Mouse (Mus musculus) heart, embryonic 15.5 days (tissue): ENCODE data around the gene Prkaca. TPM values are rescaled to one million over a fixed set of nuclear protein-coding genes. Genes with fewer than 3 reads are reported as not detected.

Experiments
- ATAC-seq: fragments of 200-750 bp; cut with Nextera tagmentation; replicated peaks from 2 replicates; pipeline ENCODE4 v1.8.0; 2017; ENCODE audit warnings: low read depth, moderate TSS enrichment; ENCODE audit not compliant: insufficient number of reproducible peaks, insufficient read depth, low FRiP score
- H3K27ac ChIP-seq: fragments of 300-500 bp; sonication (generic); 2 replicates; pipeline ENCODE4 v1.5.1; 2015; ENCODE audit warnings: mild to moderate bottlenecking, inconsistent platforms
- H3K27me3 ChIP-seq: fragments of 300-500 bp; sonication (generic); 2 replicates; pipeline ENCODE4 v1.6.1; 2015; ENCODE audit warnings: inconsistent platforms
- H3K36me3 ChIP-seq: fragments of 300-500 bp; sonication (generic); 2 replicates; pipeline ENCODE4 v1.6.1; 2015; ENCODE audit warnings: mild to moderate bottlenecking, inconsistent platforms
- H3K4me1 ChIP-seq: fragments of 300-500 bp; sonication (generic); replicated peaks from 2 replicates; pipeline ENCODE4 v1.6.1; 2015; ENCODE audit warnings: inconsistent platforms
- H3K4me2 ChIP-seq: fragments of 300-500 bp; sonication (generic); 2 replicates; pipeline ENCODE4 v1.6.1; 2015; ENCODE audit warnings: inconsistent platforms, mild to moderate bottlenecking, moderate library complexity
- H3K4me3 ChIP-seq: fragments of 300-500 bp; sonication (generic); 2 replicates; pipeline ENCODE4 v1.5.1; 2015; ENCODE audit warnings: mild to moderate bottlenecking, inconsistent platforms
- H3K9ac ChIP-seq: fragments of 300-500 bp; sonication (generic); 2 replicates; pipeline ENCODE4 v1.6.1; 2015; ENCODE audit warnings: mild to moderate bottlenecking, inconsistent platforms
- H3K9me3 ChIP-seq: fragments of 300-500 bp; sonication (generic); replicated peaks from 2 replicates; pipeline ENCODE4 v1.6.1; 2016; ENCODE audit warnings: inconsistent platforms
- WGBS: fragments of 180-500 bp; shearing (Covaris S2); methylation state at CpG from one replicate; pipeline ENCODE4 v1.1.7; 2015; ENCODE audit warnings: mixed read lengths; 5-methylcytosine and 5-hydroxymethylcytosine counted together
- polyA plus RNA-seq: library from polyadenylated mRNA; unstranded; fragments of >200 nt; fragmentation: Nextera tagmentation; extraction: Ambion mirVana; gene quantifications from 2 replicates; pipeline ENCODE4 v1.2.1, GENCODE M21; 2015

The Prkaca gene
- polyA plus RNA-seq: 246 and 260 TPM in 2 replicates

- peak; percentile 98 for ATAC-seq
- peak within 1 kb of the TSS; percentile 86 for H3K27ac ChIP-seq
- no peaks in the 10 kb centered on the region for H3K27me3 ChIP-seq
- H3K4me1 ChIP-seq: peaks cover 42% of the 10 kb centered on the region
- H3K9ac ChIP-seq: peak within 1 kb of the TSS; percentile 97
- H3K36me3 ChIP-seq: peaks cover 14% of the 10 kb centered on the region; the same call in 1 of the 2 replicates
- H3K9me3 ChIP-seq: no peaks in the 10 kb centered on the region
- H3K4me3 ChIP-seq: peak within 1 kb of the TSS; percentile 96
- H3K4me2 ChIP-seq: peak within 1 kb of the TSS; percentile 88
- under 1% methylated on average over 69 of the region's 94 CpGs for WGBS
These were observed at the start of gene Prkaca for GRCm38 (mm10) chr8:83972150-83973120. Prkaca (plus strand) TSS chr8:83972993.

GRCm38 (mm10) chr8:83924585-83924984 is 48.2 kb upstream of the Prkaca start:
- no peak overlapping the region for H3K9ac ChIP-seq
- 88% methylated on average over 5 of the region's 5 CpGs for WGBS
- no peaks in the 10 kb centered on the region for H3K4me1 ChIP-seq
- H3K27ac ChIP-seq: no peak overlapping the region
- H3K9me3 ChIP-seq: no peaks in the 10 kb centered on the region
- H3K4me3 ChIP-seq: no peak overlapping the region
- no peaks in the 10 kb centered on the region for H3K27me3 ChIP-seq
- H3K4me2 ChIP-seq: no peak overlapping the region
- H3K36me3 ChIP-seq: peaks cover 29% of the 10 kb centered on the region; the same call in 1 of the 2 replicates
- no peak for ATAC-seq

- no peaks in the 10 kb centered on the region for H3K9me3 ChIP-seq
- no peaks in the 10 kb centered on the region for H3K4me1 ChIP-seq
- 61% methylated on average over 7 of the region's 7 CpGs for WGBS
- no peak overlapping the region for H3K27ac ChIP-seq
- H3K36me3 ChIP-seq: peaks cover 32% of the 10 kb centered on the region
- H3K4me2 ChIP-seq: no peak overlapping the region
- no peak for ATAC-seq
- H3K9ac ChIP-seq: no peak overlapping the region
- H3K4me3 ChIP-seq: no peak overlapping the region
- no peaks in the 10 kb centered on the region for H3K27me3 ChIP-seq
These were observed 46.5 kb upstream of the Prkaca start for GRCm38 (mm10) chr8:83926266-83926665.

- Histone ChIP-seq H3K9me3 (no peaks in the 10 kb centered on the region), H3K4me1 (no peaks in the 10 kb centered on the region), H3K27me3 (no peaks in the 10 kb centered on the region), H3K9ac (no peak overlapping the region), H3K4me3 (no peak overlapping the region), H3K27ac (no peak overlapping the region), H3K4me2 (no peak overlapping the region), H3K36me3 (peaks cover 90% of the 10 kb centered on the region)
- 85% methylated on average over 5 of the region's 5 CpGs for WGBS
- ATAC-seq: no peak
These were observed 38.6 kb upstream of the Prkaca start for GRCm38 (mm10) chr8:83934222-83934621.

- Histone ChIP-seq H3K27ac (no peak overlapping the region), H3K4me2 (no peak overlapping the region), H3K27me3 (no peaks in the 10 kb centered on the region), H3K4me1 (no peaks in the 10 kb centered on the region), H3K4me3 (no peak overlapping the region), H3K36me3 (peaks cover 89% of the 10 kb centered on the region), H3K9ac (no peak overlapping the region), H3K9me3 (no peaks in the 10 kb centered on the region)
- 83% methylated on average over 2 of the region's 2 CpGs for WGBS
- no peak for ATAC-seq
These were observed 37.8 kb upstream of the Prkaca start for GRCm38 (mm10) chr8:83934994-83935393.

GRCm38 (mm10) chr8:83935435-83935834 is 37.4 kb upstream of the Prkaca start:
- no peak overlapping the region for H3K4me3 ChIP-seq
- 91% methylated on average over 8 of the region's 8 CpGs for WGBS

GRCm38 (mm10) chr8:83937645-83938044 is 35.1 kb upstream of the Prkaca start:
- no peak overlapping the region for H3K27ac ChIP-seq
- peaks cover 64% of the 10 kb centered on the region for H3K36me3 ChIP-seq
- no peaks in the 10 kb centered on the region for H3K9me3 ChIP-seq
- no peaks in the 10 kb centered on the region for H3K4me1 ChIP-seq
- no peak overlapping the region for H3K9ac ChIP-seq
- 88% methylated on average over 7 of the region's 7 CpGs for WGBS
- no peak for ATAC-seq
- H3K4me2 ChIP-seq: no peak overlapping the region
- H3K27me3 ChIP-seq: no peaks in the 10 kb centered on the region
- no peak overlapping the region for H3K4me3 ChIP-seq

More at GRCm38 (mm10) chr8:83935435-83935834, 37.4 kb upstream of the Prkaca start:
- Histone ChIP-seq H3K27ac (no peak overlapping the region), H3K4me2 (no peak overlapping the region), H3K27me3 (no peaks in the 10 kb centered on the region), H3K4me1 (no peaks in the 10 kb centered on the region), H3K9me3 (no peaks in the 10 kb centered on the region), H3K9ac (no peak overlapping the region), H3K36me3 (peaks cover 86% of the 10 kb centered on the region)
- ATAC-seq: no peak

- H3K9ac ChIP-seq: no peak overlapping the region
- no peaks in the 10 kb centered on the region for H3K27me3 ChIP-seq
- H3K36me3 ChIP-seq: peaks cover 57% of the 10 kb centered on the region
- H3K4me2 ChIP-seq: no peak overlapping the region
- no peaks in the 10 kb centered on the region for H3K4me1 ChIP-seq
- H3K27ac ChIP-seq: no peak overlapping the region
- H3K9me3 ChIP-seq: no peaks in the 10 kb centered on the region
- WGBS: 91% methylated on average over 15 of the region's 15 CpGs
- ATAC-seq: no peak
- H3K4me3 ChIP-seq: no peak overlapping the region
These were observed 34.5 kb upstream of the Prkaca start for GRCm38 (mm10) chr8:83938330-83938729.

GRCm38 (mm10) chr8:83941066-83941677 is 31.6 kb upstream of the Prkaca start:
- Histone ChIP-seq H3K9me3 (no peaks in the 10 kb centered on the region), H3K27ac (no peak overlapping the region), H3K9ac (no peak overlapping the region), H3K27me3 (no peaks in the 10 kb centered on the region), H3K4me1 (no peaks in the 10 kb centered on the region), H3K36me3 (peaks cover 31% of the 10 kb centered on the region; the same call in 1 of the 2 replicates), H3K4me2 (no peak overlapping the region), H3K4me3 (no peak overlapping the region)
- WGBS: 61% methylated on average over 6 of the region's 6 CpGs
- ATAC-seq: no peak

GRCm38 (mm10) chr8:83942446-83942845 is 30.3 kb upstream of the Prkaca start:
- peaks cover 18% of the 10 kb centered on the region; the same call in 1 of the 2 replicates for H3K36me3 ChIP-seq
- WGBS: 74% methylated on average over 1 of the region's 1 CpGs
- no peaks in the 10 kb centered on the region for H3K9me3 ChIP-seq
- no peak for ATAC-seq
- H3K9ac ChIP-seq: no peak overlapping the region
- no peaks in the 10 kb centered on the region for H3K4me1 ChIP-seq
- no peak overlapping the region for H3K27ac ChIP-seq
- no peak overlapping the region for H3K4me2 ChIP-seq
- H3K27me3 ChIP-seq: no peaks in the 10 kb centered on the region
- no peak overlapping the region for H3K4me3 ChIP-seq

- H3K27me3 ChIP-seq: no peaks in the 10 kb centered on the region
- H3K27ac ChIP-seq: no peak overlapping the region
- no peak overlapping the region for H3K4me2 ChIP-seq
- H3K4me1 ChIP-seq: no peaks in the 10 kb centered on the region
- H3K9me3 ChIP-seq: no peaks in the 10 kb centered on the region
- no peaks in the 10 kb centered on the region for H3K36me3 ChIP-seq
- WGBS: 57% methylated on average over 3 of the region's 3 CpGs
- H3K9ac ChIP-seq: no peak overlapping the region
- no peak for ATAC-seq
- H3K4me3 ChIP-seq: no peak overlapping the region
These were observed 27.3 kb upstream of the Prkaca start for GRCm38 (mm10) chr8:83945540-83945939.
